Mouse (Mus musculus): ENCODE results near the gene Zscan10.

DNA sequence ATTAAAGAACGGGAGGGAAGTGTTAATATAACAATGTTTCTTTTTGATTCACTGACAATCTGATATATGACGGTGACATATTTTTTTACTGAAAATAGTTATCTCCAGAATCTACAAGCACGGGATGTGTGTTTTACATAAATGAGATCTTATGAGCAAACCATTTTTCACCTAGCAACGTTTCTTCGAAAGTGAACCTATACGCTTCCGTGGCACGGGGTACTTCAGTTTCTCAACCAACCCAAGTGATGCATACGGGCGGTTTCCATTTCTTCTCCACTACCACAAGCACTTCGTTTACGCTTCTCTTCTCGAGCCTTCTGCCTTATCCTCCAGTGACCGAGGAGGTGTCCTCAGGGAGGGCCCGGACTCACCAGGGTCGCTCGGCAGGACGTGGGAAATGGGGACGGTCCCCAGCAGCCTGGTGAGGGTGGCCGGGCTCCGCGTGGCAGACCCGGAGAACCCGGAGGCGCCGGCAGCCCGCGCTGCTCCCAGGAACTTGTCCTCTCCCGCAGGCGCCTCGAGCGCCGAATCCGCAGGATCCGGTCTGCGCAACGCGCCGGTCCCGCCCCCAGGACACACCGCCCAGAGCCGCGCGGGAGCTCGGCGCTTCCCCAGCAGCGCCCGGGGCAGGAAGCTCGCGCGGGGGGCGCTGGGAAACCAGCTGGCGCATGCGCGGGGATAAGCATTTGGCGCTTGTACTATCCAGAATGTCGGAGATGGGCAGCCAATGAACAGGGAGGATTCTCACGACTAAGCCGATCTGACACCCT, 36.9 kb upstream of the Zscan10 start, which contains the start of gene Zfp213:
- TF ChIP-seq GATA1 (IDR thresholded peaks at IDR 0.05; ENCODE audit: borderline replicate concordance, low read length) (no peak), FLI1 (IDR thresholded peaks at IDR 0.05; ENCODE audit: low read length) (peak; percentile 25; the same call in 1 of the 2 replicates)
